In the genomic region with DNA sequence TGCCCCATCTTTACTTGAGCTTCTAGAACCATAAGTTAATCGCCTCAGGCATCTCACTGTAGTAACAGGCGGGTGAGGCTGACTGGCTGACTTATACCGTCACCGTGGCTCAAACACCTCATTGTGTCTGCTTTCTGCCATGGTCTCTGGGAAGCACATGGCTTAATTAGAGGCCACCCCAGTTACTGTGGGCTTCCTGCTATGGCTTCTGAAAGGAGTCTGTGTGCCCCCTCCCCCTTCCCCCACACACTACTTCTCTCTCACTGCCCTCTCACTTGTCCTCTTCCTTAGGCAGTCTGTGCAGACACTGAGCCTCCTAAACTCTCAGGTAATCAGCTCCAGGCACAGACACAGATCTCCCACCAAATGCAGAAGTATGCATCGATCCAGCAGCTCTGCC, we compare ENCODE assay signal across 8 mouse cellular contexts. TPM values are rescaled to one million over a fixed set of nuclear protein-coding genes. Genes with fewer than 3 reads are reported as not detected.
A peak's percentile ranks its signal among the peaks of the same experiment; 100 is the strongest.
DNase-seq lines count a peak whose midpoint lies in the region; ATAC-seq and TF ChIP-seq lines count a peak whose summit lies in the region.

No protein-coding gene starts in this region.

- ATAC-seq in heart, embryonic 12.5 days (ENCODE audit: insufficient number of reproducible peaks, low FRiP score): no peak
- ATAC-seq in forebrain, embryonic 12.5 days (ENCODE audit: low FRiP score): peak; percentile 24; the same call in 1 of the 2 replicates
- ATAC-seq in limb, embryonic 13.5 days (ENCODE audit: low FRiP score, low read depth): peak; percentile 66
- ATAC-seq in erythroblast, adult 5-6 weeks (replicated peaks; ENCODE audit: low FRiP score, poor library complexity, severe bottlenecking): no peak

- TF ChIP-seq EP300 in ES-Bruce4 (IDR thresholded peaks at IDR 0.05; ENCODE audit: insufficient read depth, low read depth, low read length): no peak

- no peak for DNase-seq in heart, postnatal 10 days
- no peak for DNase-seq in right cerebral cortex, postnatal 4 days
- no peak for DNase-seq in ovary, adult 18-20 months (ENCODE audit: low spot score)

- no peak overlapping the region for H3K4me2 ChIP-seq in heart, embryonic 12.5 days
- H3K4me2 ChIP-seq in forebrain, embryonic 12.5 days: no peak overlapping the region
- peak overlapping the region; percentile 44 for H3K4me2 ChIP-seq in limb, embryonic 13.5 days (replicated peaks)

- H3K27ac ChIP-seq in heart, embryonic 12.5 days (ENCODE audit: poor library complexity, severe bottlenecking): peak overlapping the region; percentile 98
- H3K27ac ChIP-seq in ES-Bruce4 (ENCODE audit: insufficient read depth, low read length): peak overlapping the region; percentile 92
- H3K27ac ChIP-seq in forebrain, embryonic 12.5 days: peak overlapping the region; percentile 64
- peak overlapping the region; percentile 98 for H3K27ac ChIP-seq in limb, embryonic 13.5 days

- intact Hi-C loops in heart, postnatal 10 days (cut with DNase I): no loop called here

- TF ChIP-seq POLR2A in ES-Bruce4 (IDR thresholded peaks at IDR 0.05; ENCODE audit: insufficient read depth, low read length): no peak

- H3K4me1 ChIP-seq in heart, embryonic 12.5 days (replicated peaks): peaks cover 88% of the 10 kb centered on the region
- peaks cover 10% of the 10 kb centered on the region for H3K4me1 ChIP-seq in ES-Bruce4 (ENCODE audit: control insufficient read depth, insufficient read depth, low read length)
- peaks cover 78% of the 10 kb centered on the region for H3K4me1 ChIP-seq in forebrain, embryonic 12.5 days
- H3K4me1 ChIP-seq in limb, embryonic 13.5 days: peaks cover 93% of the 10 kb centered on the region

- H3K9me3 ChIP-seq in heart, embryonic 12.5 days (replicated peaks): no peaks in the 10 kb centered on the region
- H3K9me3 ChIP-seq in ES-Bruce4 (replicated peaks; ENCODE audit: control insufficient read depth, insufficient read depth, low read length, poor library complexity, severe bottlenecking): peaks cover 28% of the 10 kb centered on the region
- H3K9me3 ChIP-seq in forebrain, embryonic 12.5 days: no peaks in the 10 kb centered on the region
- H3K9me3 ChIP-seq in limb, embryonic 13.5 days: no peaks in the 10 kb centered on the region

- H3K27me3 ChIP-seq in heart, embryonic 12.5 days (replicated peaks): no peaks in the 10 kb centered on the region
- no peaks in the 10 kb centered on the region for H3K27me3 ChIP-seq in ES-Bruce4 (ENCODE audit: control insufficient read depth, insufficient read depth, low read length, poor library complexity, severe bottlenecking)
- peaks cover 11% of the 10 kb centered on the region for H3K27me3 ChIP-seq in forebrain, embryonic 12.5 days
- no peaks in the 10 kb centered on the region for H3K27me3 ChIP-seq in limb, embryonic 13.5 days

- TF ChIP-seq CTCF in ES-Bruce4 (IDR thresholded peaks at IDR 0.05; ENCODE audit: low read depth, low read length): no peak

- peak overlapping the region; percentile 5; the same call in 1 of the 2 replicates for H3K9ac ChIP-seq in heart, embryonic 12.5 days
- peak overlapping the region; percentile 35; the same call in 1 of the 2 replicates for H3K9ac ChIP-seq in ES-Bruce4 (ENCODE audit: low read depth, poor library complexity, severe bottlenecking)
- no peak overlapping the region for H3K9ac ChIP-seq in forebrain, embryonic 12.5 days
- H3K9ac ChIP-seq in limb, embryonic 13.5 days: peak overlapping the region; percentile 54; the same call in 1 of the 2 replicates

- H3K4me3 ChIP-seq in heart, embryonic 12.5 days: no peak overlapping the region
- H3K4me3 ChIP-seq in ES-Bruce4 (ENCODE audit: low read depth, low read length): no peak overlapping the region
- no peak overlapping the region for H3K4me3 ChIP-seq in forebrain, embryonic 12.5 days (replicated peaks)
- H3K4me3 ChIP-seq in limb, embryonic 13.5 days: no peak overlapping the region

- WGBS in heart, embryonic 12.5 days: 39% methylated on average over 5 of the region's 5 CpGs
- 14% methylated on average over 5 of the region's 5 CpGs for WGBS in forebrain, embryonic 12.5 days
- 7% methylated on average over 5 of the region's 5 CpGs for WGBS in limb, embryonic 13.5 days

- no peaks in the 10 kb centered on the region for H3K36me3 ChIP-seq in heart, embryonic 12.5 days
- no peaks in the 10 kb centered on the region; the same call in 1 of the 2 replicates for H3K36me3 ChIP-seq in ES-Bruce4 (ENCODE audit: control insufficient read depth, insufficient read depth, low read length, poor library complexity, severe bottlenecking)
- no peaks in the 10 kb centered on the region for H3K36me3 ChIP-seq in forebrain, embryonic 12.5 days (replicated peaks)
- H3K36me3 ChIP-seq in limb, embryonic 13.5 days: no peaks in the 10 kb centered on the region

RNA-seq across cellular contexts. Expression of gene Fignl1, which starts 19.5 kb away (rescaled TPM):
- 76.7 and 77.8 TPM in 2 replicates for polyA plus RNA-seq in heart, embryonic 12.5 days (2016; fragmentation: Nextera tagmentation; extraction: Ambion mirVana)
- 1 to 10 TPM; 5.6 to 6.7 TPM for total RNA-seq in heart, postnatal 10 days (2021)
- polyA plus RNA-seq in ES-Bruce4 (2011; ENCODE audit: insufficient read depth, insufficient read length, low read depth, missing spikeins): 89.3 and 93.2 TPM in 2 replicates
- 76.3 and 80.5 TPM in 2 replicates for polyA plus RNA-seq in forebrain, embryonic 12.5 days (2016; fragmentation: Nextera tagmentation; extraction: Ambion mirVana)
- polyA plus RNA-seq in limb, embryonic 13.5 days (2015; fragmentation: Nextera tagmentation; extraction: Ambion mirVana): 53.9 and 57.4 TPM in 2 replicates
- total RNA-seq in erythroblast, adult 5-6 weeks (2015; ENCODE audit: low replicate concordance): 35.9 and 36.6 TPM in 2 replicates
- 34.0 and 40.8 TPM in 2 replicates for total RNA-seq in erythroblast, adult 5-6 weeks (2017; ENCODE audit: low replicate concordance)

Comparison
In these comparisons a context has a peak if more than half of its experiments do, and no peak if none do; other contexts are left out.
1. ATAC-seq: peak in forebrain, embryonic 12.5 days (single experiment) and limb, embryonic 13.5 days (single experiment); none in heart, embryonic 12.5 days (single experiment) and erythroblast, adult 5-6 weeks (single experiment).
2. Peak in every context shown above with its lines, with median percentiles within 50 percentile points of each other: H3K27ac ChIP-seq.